Mouse (Mus musculus) ES-Bruce4 (cell line): Measurements from ENCODE around the gene Lgr4.

Experiments used
- CTCF ChIP-seq: IDR thresholded peaks from one replicate; pipeline ENCODE4 v1.8.1; 2011; ENCODE audit warnings: low read depth, low read length
- EP300 ChIP-seq: IDR thresholded peaks from 2 replicates; pipeline ENCODE4 v1.6.1; 2011; ENCODE audit warnings: low read depth, low read length; ENCODE audit not compliant: insufficient read depth
- POLR2A ChIP-seq: IDR thresholded peaks from one replicate; pipeline ENCODE4 v1.8.1; 2011; ENCODE audit warnings: low read length; ENCODE audit not compliant: insufficient read depth

DNA sequence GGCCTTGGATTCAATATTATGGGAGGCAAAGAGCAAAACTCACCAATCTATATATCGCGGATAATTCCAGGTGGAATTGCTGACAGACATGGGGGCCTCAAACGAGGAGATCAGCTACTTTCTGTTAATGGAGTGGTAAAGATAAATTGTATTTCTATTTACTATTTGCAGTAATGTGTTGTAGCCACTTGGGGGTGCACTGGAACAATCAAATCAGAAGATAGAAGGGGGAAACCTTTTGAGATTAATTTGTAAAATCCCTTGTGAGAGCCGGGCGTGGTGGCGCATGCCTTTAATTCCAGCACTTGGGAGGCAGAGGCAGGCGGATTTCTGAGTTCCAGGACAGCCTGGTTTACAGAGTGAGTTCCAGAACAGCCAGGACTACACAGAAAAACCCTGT, 21.1 kb upstream of the Lgr4 start:
- no peak for TF ChIP-seq CTCF
- no peak for TF ChIP-seq POLR2A
- TF ChIP-seq EP300: no peak
